Mouse (Mus musculus): ENCODE measurements around the gene Ccl17.

GRCm38 (mm10) chr8:94785995-94786595 is 24.2 kb upstream of the Ccl17 start:
- no peak for TF ChIP-seq POLR2A (IDR thresholded peaks at IDR 0.05; ENCODE audit: extremely low read depth, insufficient read depth, low read length)
- TF ChIP-seq CTCF (IDR thresholded peaks at IDR 0.05; ENCODE audit: extremely low read depth, insufficient read depth, low read length) = no peak
